Mouse (Mus musculus) liver, adult 2 months (tissue): ENCODE results near the gene Nlrp4f.

Experiments
- CTCF ChIP-seq: fragments of 200-500 bp; IDR thresholded peaks from 2 replicates; pipeline ENCODE4 v1.5.1; 2011; ENCODE audit warnings: low read depth, low read length, control low read depth
- POLR2A ChIP-seq: fragments of 200-500 bp; IDR thresholded peaks from 2 replicates; pipeline ENCODE4 v1.6.1; 2011; ENCODE audit warnings: low read length, control low read depth; ENCODE audit not compliant: insufficient read depth; ENCODE audit errors: extremely low read depth

DNA sequence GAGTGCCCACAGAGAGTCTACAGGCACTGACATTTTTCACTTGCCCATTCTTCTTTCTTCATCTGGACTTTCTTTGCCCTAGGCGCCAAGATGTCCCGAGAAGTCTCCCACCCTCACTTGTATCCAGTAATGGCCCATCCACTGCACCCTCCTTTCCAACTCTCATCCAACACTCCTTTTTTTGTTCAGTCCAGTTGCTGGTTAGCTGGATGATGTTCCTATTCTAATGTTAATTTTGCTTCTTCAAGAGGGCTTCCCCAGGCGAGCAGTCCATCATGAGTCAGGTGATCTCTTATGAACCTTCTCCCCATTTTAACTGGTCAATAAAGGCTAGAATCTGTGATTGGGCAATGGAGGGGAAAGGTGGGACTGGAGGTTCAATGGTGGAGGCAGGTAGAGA is 31.7 kb downstream of the Nlrp4f start:
- TF ChIP-seq CTCF (no peak), POLR2A (no peak)
